Mouse (Mus musculus): ENCODE results near the gene Dop1b. TPM values are rescaled to one million over a fixed set of nuclear protein-coding genes. Genes with fewer than 3 reads are reported as not detected.

Gene Dop1b
- total RNA-seq, 1 experiment, result 11.6 TPM

DNA sequence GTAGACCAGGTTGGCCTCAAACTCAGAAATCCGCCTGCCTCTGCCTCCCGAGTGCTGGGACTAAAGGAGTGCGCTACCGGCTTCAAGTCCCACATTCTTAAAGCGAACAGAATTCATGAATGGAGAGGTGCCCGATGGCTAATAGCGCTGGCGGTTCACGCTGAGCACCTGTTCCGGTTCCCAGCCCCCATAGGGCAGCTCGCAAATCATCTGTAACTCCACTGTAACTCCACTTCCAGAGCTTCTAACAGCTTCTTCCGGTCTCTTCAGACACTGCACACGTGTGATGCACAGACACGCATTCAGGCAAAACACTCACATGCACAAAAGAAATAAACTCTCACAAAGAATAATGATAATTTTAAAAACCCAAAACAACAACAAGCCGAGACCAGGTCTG lies 117.8 kb downstream of the Dop1b start:
- TF ChIP-seq CHD2 (IDR thresholded peaks at IDR 0.05; ENCODE audit: low read depth, low read length), result no peak
- peaks cover 7 to 12% of the 10 kb centered on the region in 2 experiments; a peak in 2 of 4 replicates for H3K4me1 ChIP-seq (ENCODE audit: control insufficient read depth in 2 of 2, insufficient read depth in 2 of 2, low read length in 2 of 2, poor library complexity in 1 of 2)
- H3K27ac ChIP-seq (ENCODE audit: insufficient read depth, low read depth, low read length, poor library complexity, severe bottlenecking), result peak overlapping the region; percentile 75
- in situ Hi-C loops (cut with MboI; ENCODE audit: low sequenced_read_pairs in 2 of 2, unreplicated experiment in 2 of 2), result no loop called here
- no peak overlapping the region for H3K9ac ChIP-seq (ENCODE audit: insufficient read depth, low read depth, low read length, poor library complexity, severe bottlenecking)
- no peak overlapping the region for H3K4me3 ChIP-seq (ENCODE audit: insufficient read depth in 1 of 2, low read depth in 1 of 2, low read length in 2 of 2, poor library complexity in 1 of 2, severe bottlenecking in 1 of 2)
- no peaks in the 10 kb centered on the region for H3K9me3 ChIP-seq (ENCODE audit: control insufficient read depth, insufficient read depth, low read depth, low read length)
- DNase-seq (ENCODE audit: low read depth, low spot score), result no peak
- no peaks in the 10 kb centered on the region for H3K36me3 ChIP-seq (ENCODE audit: control insufficient read depth, insufficient read depth, low read length, poor library complexity, severe bottlenecking)

DNA sequence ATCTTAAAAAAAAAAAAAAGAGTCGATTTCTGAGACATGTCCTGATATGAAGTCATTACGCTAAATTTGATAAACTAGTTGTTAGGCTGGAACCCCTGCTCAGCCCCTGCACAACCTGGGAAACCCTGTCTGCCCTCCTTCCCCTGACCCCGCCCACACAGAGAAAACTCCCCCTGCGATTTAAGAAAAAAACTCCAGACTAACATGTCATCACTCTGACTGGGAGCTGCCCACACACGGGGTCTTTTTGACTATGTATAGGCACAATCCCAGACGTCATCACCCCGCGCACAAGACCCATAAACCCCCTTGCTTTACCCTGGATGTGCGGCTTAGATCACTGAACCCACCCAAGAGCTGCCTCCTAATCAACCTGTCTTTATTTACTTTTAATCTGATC lies 118.4 kb downstream of the Dop1b start:
- in situ Hi-C loops (cut with MboI; ENCODE audit: low sequenced_read_pairs in 2 of 2, unreplicated experiment in 2 of 2), result no loop called here
- H3K27ac ChIP-seq (ENCODE audit: insufficient read depth, low read depth, low read length, poor library complexity, severe bottlenecking), result peak overlapping the region; percentile 14; the same call in 1 of the 2 replicates
- H3K4me3 ChIP-seq (ENCODE audit: insufficient read depth in 1 of 2, low read depth in 1 of 2, low read length in 2 of 2, poor library complexity in 1 of 2, severe bottlenecking in 1 of 2), result peak overlapping the region; percentile 17 to 41; a peak in 3 of 4 replicates

DNA sequence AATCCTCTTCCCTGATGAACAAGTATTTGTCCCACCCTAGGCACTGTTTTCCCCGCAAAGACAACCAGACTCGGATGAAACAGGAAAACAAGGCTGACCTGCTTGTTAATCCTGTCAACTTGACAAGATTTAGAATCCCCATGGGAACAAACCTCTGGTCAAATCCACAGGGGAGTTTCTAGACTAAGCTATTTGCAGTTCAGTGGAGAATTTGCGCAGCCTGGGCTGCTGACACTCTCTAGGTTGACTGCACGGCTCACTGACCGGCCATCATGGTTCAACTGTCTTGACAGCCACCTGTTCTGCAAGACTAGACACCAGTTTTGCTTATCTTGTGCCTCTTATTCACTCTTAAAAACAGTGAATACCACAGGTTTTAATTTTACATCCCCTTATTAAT lies 119.2 kb downstream of the Dop1b start:
- Histone ChIP-seq H3K36me3 (ENCODE audit: control insufficient read depth, insufficient read depth, low read length, poor library complexity, severe bottlenecking) (no peaks in the 10 kb centered on the region), H3K9ac (ENCODE audit: insufficient read depth, low read depth, low read length, poor library complexity, severe bottlenecking) (peak overlapping the region; percentile 70; the same call in 1 of the 2 replicates), H3K9me3 (ENCODE audit: control insufficient read depth, insufficient read depth, low read depth, low read length) (no peaks in the 10 kb centered on the region), H3K4me1 (ENCODE audit: control insufficient read depth in 2 of 2, insufficient read depth in 2 of 2, low read length in 2 of 2, poor library complexity in 1 of 2) (peaks cover 9 to 13% of the 10 kb centered on the region in 2 experiments; a peak in 2 of 4 replicates), H3K4me3 (ENCODE audit: insufficient read depth in 1 of 2, low read depth in 1 of 2, low read length in 2 of 2, poor library complexity in 1 of 2, severe bottlenecking in 1 of 2) (peak overlapping the region in 1 of 2 experiments; percentile 32; a peak in 1 of 4 replicates), H3K27ac (ENCODE audit: insufficient read depth, low read depth, low read length, poor library complexity, severe bottlenecking) (peak overlapping the region; percentile 65)
- in situ Hi-C loops (cut with MboI; ENCODE audit: low sequenced_read_pairs in 2 of 2, unreplicated experiment in 2 of 2), result no loop called here
- DNase-seq (ENCODE audit: low read depth, low spot score), result no peak
- no peak for TF ChIP-seq HCFC1 (IDR thresholded peaks at IDR 0.05; ENCODE audit: borderline replicate concordance, insufficient read depth, low read length)
- TF ChIP-seq ZNF384 (IDR thresholded peaks at IDR 0.05; ENCODE audit: low read depth, low read length), result no peak
- no peak for TF ChIP-seq CHD2 (IDR thresholded peaks at IDR 0.05; ENCODE audit: low read depth, low read length)
- no peak for TF ChIP-seq ZC3H11A (IDR thresholded peaks at IDR 0.05; ENCODE audit: borderline replicate concordance, low read depth, low read length)

More for the DNA sequence above, 118.4 kb downstream of the Dop1b start:
- TF ChIP-seq CHD2 (IDR thresholded peaks at IDR 0.05; ENCODE audit: low read depth, low read length) (no peak), ZC3H11A (IDR thresholded peaks at IDR 0.05; ENCODE audit: borderline replicate concordance, low read depth, low read length) (no peak), ZNF384 (IDR thresholded peaks at IDR 0.05; ENCODE audit: low read depth, low read length) (peak; percentile 95), HCFC1 (IDR thresholded peaks at IDR 0.05; ENCODE audit: borderline replicate concordance, insufficient read depth, low read length) (no peak)
- H3K4me1 ChIP-seq (ENCODE audit: control insufficient read depth in 2 of 2, insufficient read depth in 2 of 2, low read length in 2 of 2, poor library complexity in 1 of 2), result peaks cover 9 to 12% of the 10 kb centered on the region in 2 experiments; a peak in 2 of 4 replicates
- H3K9ac ChIP-seq (ENCODE audit: insufficient read depth, low read depth, low read length, poor library complexity, severe bottlenecking), result peak overlapping the region; percentile 70; the same call in 1 of the 2 replicates
- no peaks in the 10 kb centered on the region for H3K9me3 ChIP-seq (ENCODE audit: control insufficient read depth, insufficient read depth, low read depth, low read length)
- H3K36me3 ChIP-seq (ENCODE audit: control insufficient read depth, insufficient read depth, low read length, poor library complexity, severe bottlenecking), result no peaks in the 10 kb centered on the region
- DNase-seq (ENCODE audit: low read depth, low spot score), result no peak

DNA sequence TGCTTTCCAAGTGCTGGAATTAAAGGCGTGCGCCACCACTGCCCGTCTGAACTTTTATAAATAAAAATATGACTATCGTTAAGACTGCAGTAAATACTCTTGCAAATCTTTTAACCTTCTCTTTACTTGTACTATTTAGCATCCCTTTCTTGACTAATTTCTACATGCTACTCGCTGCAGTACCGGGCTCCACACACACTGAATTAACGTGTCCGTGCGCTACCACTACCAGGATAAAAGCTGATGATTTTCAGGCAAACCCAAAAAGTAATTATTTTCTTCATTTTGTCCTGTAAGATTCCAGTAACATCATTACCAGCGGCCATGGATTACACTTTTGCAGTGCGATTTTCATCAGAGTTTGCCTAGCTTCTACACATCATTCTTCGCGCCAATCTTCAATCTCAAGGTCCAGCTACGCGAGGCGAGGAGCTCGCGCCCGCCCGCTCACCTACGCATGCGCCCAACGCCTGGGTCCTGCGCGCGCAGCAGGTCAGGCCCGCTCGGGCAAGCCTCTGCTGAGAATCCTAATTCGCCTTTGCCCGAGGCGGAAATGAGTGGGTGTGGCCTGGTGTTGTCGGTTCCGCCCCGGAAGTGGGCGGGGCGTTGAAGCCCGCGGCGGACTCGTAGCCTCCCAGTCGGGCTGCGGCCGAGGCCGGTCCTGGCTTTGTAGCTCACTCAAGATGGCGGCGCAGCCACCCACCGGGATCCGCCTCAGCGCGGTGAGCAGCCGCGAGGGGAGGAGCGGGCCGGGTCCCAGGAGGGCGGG lies 120.1 kb downstream of the Dop1b start, which contains the start of gene Morc3:
Morc3 (plus strand) TSS at position 495 of the 769 bp plus-strand sequence.
- Histone ChIP-seq H3K4me3 (ENCODE audit: insufficient read depth in 1 of 2, low read depth in 1 of 2, low read length in 2 of 2, poor library complexity in 1 of 2, severe bottlenecking in 1 of 2) (peak within 1 kb of the TSS; percentile 91 to 92), H3K27ac (ENCODE audit: insufficient read depth, low read depth, low read length, poor library complexity, severe bottlenecking) (peak within 1 kb of the TSS; percentile 85), H3K9me3 (ENCODE audit: control insufficient read depth, insufficient read depth, low read depth, low read length) (no peaks in the 10 kb centered on the region), H3K36me3 (ENCODE audit: control insufficient read depth, insufficient read depth, low read length, poor library complexity, severe bottlenecking) (0 out of 2 replicates have a peak, but pooled peaks cover under 1% of the 10 kb centered on the region), H3K4me1 (ENCODE audit: control insufficient read depth in 2 of 2, insufficient read depth in 2 of 2, low read length in 2 of 2, poor library complexity in 1 of 2) (peaks cover 9 to 11% of the 10 kb centered on the region in 2 experiments; a peak in 2 of 4 replicates), H3K9ac (ENCODE audit: insufficient read depth, low read depth, low read length, poor library complexity, severe bottlenecking) (peak within 1 kb of the TSS; percentile 98)
- TF ChIP-seq CHD2 (IDR thresholded peaks at IDR 0.05; ENCODE audit: low read depth, low read length) (no peak), ZC3H11A (IDR thresholded peaks at IDR 0.05; ENCODE audit: borderline replicate concordance, low read depth, low read length) (no peak), MAFK (IDR thresholded peaks at IDR 0.05; ENCODE audit: insufficient read depth, low read depth, low read length) (no peak), ZNF384 (IDR thresholded peaks at IDR 0.05; ENCODE audit: low read depth, low read length) (no peak), HCFC1 (IDR thresholded peaks at IDR 0.05; ENCODE audit: borderline replicate concordance, insufficient read depth, low read length) (peak; percentile 41; the same call in 1 of the 2 replicates)
- in situ Hi-C loops (cut with MboI; ENCODE audit: low sequenced_read_pairs in 2 of 2, unreplicated experiment in 2 of 2), result no loop called here
- DNase-seq (ENCODE audit: low read depth, low spot score), result peak; percentile 100

Measured in ES-E14 (cell line).